ENCODE assay signal across 9 mouse cellular contexts in genomic region chr2:73431959-73432396, GRCm38 (mm10). TPM values are rescaled to one million over a fixed set of nuclear protein-coding genes. Genes with fewer than 3 reads are reported as not detected.
DNase-seq lines count a peak whose midpoint lies in the region; ATAC-seq lines count a peak whose summit lies in the region.
"Had no signal": no experiment of that assay in that cellular context is flagged by ENCODE, and none has a peak within 500 bp of the region (broad histone marks: within the 10 kb centered on the region; RNA-seq: fewer than 3 reads in every experiment).

No protein-coding gene starts in this region.

- no peaks in the 10 kb centered on the region for H3K27me3 ChIP-seq in limb, embryonic 10.5 days (ENCODE audit: low read depth, poor library complexity, severe bottlenecking)
- no peaks in the 10 kb centered on the region for H3K27me3 ChIP-seq in stomach, embryonic 15.5 days (replicated peaks)

- H3K4me1 ChIP-seq in limb, embryonic 10.5 days = peaks cover 15% of the 10 kb centered on the region
- H3K4me1 ChIP-seq in stomach, embryonic 15.5 days = no peaks in the 10 kb centered on the region

- H3K9ac ChIP-seq in stomach, embryonic 15.5 days = no peak overlapping the region
- H3K9ac ChIP-seq: liver, embryonic 14.5 days had no signal

- peak overlapping the region; percentile 66 for H3K27ac ChIP-seq in limb, embryonic 10.5 days
- peak overlapping the region; percentile 33 for H3K27ac ChIP-seq in stomach, embryonic 15.5 days
- H3K27ac ChIP-seq: liver, embryonic 14.5 days had no signal

- peak overlapping the region; percentile 41 for H3K4me2 ChIP-seq in stomach, embryonic 15.5 days

- H3K36me3 ChIP-seq in limb, embryonic 10.5 days = peaks cover 59% of the 10 kb centered on the region
- H3K36me3 ChIP-seq in stomach, embryonic 15.5 days = peaks cover 7% of the 10 kb centered on the region; the same call in 1 of the 2 replicates

- H3K9me3 ChIP-seq in limb, embryonic 10.5 days (replicated peaks) = no peaks in the 10 kb centered on the region
- H3K9me3 ChIP-seq in stomach, embryonic 15.5 days = no peaks in the 10 kb centered on the region

- peak; percentile 32 for DNase-seq in adrenal gland, postnatal 10 days
- no peak for DNase-seq in adrenal gland, adult 18-20 months (ENCODE audit: low spot score in 2 of 2)
- DNase-seq in right cerebral cortex, postnatal 4 days = peak; percentile 23
- DNase-seq in right cerebral cortex, adult 2 months (ENCODE audit: low spot score in 2 of 2) = no peak
- DNase-seq in limb, embryonic 10.5 days (ENCODE audit: low spot score) = no peak
- no peak for DNase-seq in left cerebral cortex, postnatal 25 days (ENCODE audit: low spot score in 2 of 2)
- DNase-seq in left cerebral cortex, postnatal 10 days (ENCODE audit: extremely low spot score in 1 of 2, low spot score in 2 of 2) = no peak

- WGBS in limb, embryonic 10.5 days = 50% methylated on average over 14 of the region's 14 CpGs
- WGBS in stomach, embryonic 15.5 days = 32% methylated on average over 14 of the region's 14 CpGs

- intact Hi-C loops in left cerebral cortex, postnatal 25 days (cut with DNase I) = no loop called here
- intact Hi-C loops in left cerebral cortex, postnatal 10 days (cut with DNase I) = no loop called here

- no peak for ATAC-seq in stomach, embryonic 15.5 days (ENCODE audit: insufficient read depth, low FRiP score, low read depth)

- H3K4me3 ChIP-seq in limb, embryonic 10.5 days = peak overlapping the region; percentile 8; the same call in 1 of the 2 replicates
- H3K4me3 ChIP-seq in stomach, embryonic 15.5 days (replicated peaks) = peak overlapping the region; percentile 23

RNA-seq across cellular contexts. Expression of gene Gpr155, which starts 45.6 kb away (rescaled TPM):
- 1 to 10 TPM; 6.7 to 9.8 TPM for total RNA-seq in adrenal gland, postnatal 10 days (2021)
- total RNA-seq in adrenal gland, adult 18-20 months (2021) = 1 to 10 TPM; 6.2 to 8.4 TPM
- polyA plus RNA-seq in limb, embryonic 10.5 days (2016; fragmentation: Nextera tagmentation; extraction: Ambion mirVana) = 1.4 and 2.4 TPM in 2 replicates
- polyA plus RNA-seq in stomach, embryonic 15.5 days (2015; fragmentation: Nextera tagmentation; extraction: Ambion mirVana) = 4.1 and 6.0 TPM in 2 replicates
- total RNA-seq in left cerebral cortex, postnatal 25 days (2021) = 10 to 100 TPM; 32.7 to 45.7 TPM
- total RNA-seq in left cerebral cortex, postnatal 10 days (2021) = 10 to 100 TPM; 30.9 to 36.1 TPM

Comparison
In these comparisons a context has a peak if more than half of its experiments do, and no peak if none do; other contexts are left out.
1. DNase-seq: peak in adrenal gland, postnatal 10 days (single experiment) and right cerebral cortex, postnatal 4 days (single experiment); none in adrenal gland, adult 18-20 months (0 of 2), right cerebral cortex, adult 2 months (0 of 2), limb, embryonic 10.5 days (single experiment), left cerebral cortex, postnatal 25 days (0 of 2) and left cerebral cortex, postnatal 10 days (0 of 2).